Mouse (Mus musculus) B cell, adult 2 months (primary cell): ENCODE measurements around the gene Wnt3a.

Source experiments
- DNase-seq, 2 experiments: peaks; one replicate each; pipeline ENCODE4 v3.0.0; 2022

The Wnt3a gene

DNA sequence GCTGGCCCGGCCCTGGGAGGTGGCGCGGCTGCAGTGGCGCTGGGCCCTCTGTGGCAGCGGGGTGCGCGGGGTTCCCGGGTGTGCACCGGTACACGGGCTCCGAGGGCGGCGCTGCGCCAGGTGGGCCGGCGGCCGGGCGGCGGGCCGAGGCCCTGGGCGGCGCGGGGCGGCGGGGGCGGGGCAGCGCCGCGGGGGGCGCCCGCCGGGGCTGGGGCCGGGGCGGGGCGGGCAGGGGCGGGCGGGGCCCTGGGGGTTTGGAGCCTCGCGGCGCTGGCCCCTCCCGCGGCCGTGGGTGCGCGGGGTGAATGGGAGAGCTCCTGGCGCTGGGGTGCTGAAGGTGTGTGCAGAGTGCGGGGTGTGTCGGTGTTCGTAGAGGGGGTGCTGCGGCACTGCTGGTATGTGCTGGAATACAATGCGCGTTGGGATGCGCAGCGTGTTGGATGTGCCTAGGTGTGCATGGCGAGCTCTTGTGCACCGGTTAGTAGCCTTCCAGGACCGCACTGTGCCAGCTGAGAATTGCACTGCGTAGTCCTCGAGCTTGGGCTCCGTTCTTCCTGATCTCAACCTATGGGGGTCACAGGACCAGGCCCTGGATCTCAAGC, at the start of gene Wnt3a:
Gene Wnt3a, minus strand, starts transcription at position 51 of the 602 bp plus-strand sequence.
- no peak for DNase-seq

DNA sequence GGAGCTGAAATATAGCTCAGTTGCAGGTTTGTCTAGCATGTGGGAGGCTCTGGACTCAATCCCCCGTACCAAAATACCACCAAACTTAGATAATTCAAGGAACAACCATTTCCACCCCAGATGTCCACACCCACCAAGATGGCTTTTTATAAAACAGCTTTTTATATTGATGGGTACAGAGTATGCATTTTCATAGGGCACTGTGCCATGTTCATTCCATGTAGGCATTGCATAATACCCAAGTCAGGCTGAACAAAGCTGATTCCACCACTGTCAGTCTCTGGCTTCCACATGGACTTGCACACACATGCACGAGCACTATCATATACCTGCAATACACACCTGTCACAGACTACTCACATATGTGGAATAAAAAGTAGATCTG, 48.2 kb upstream of the Wnt3a start:
- DNase-seq = no peak

DNA sequence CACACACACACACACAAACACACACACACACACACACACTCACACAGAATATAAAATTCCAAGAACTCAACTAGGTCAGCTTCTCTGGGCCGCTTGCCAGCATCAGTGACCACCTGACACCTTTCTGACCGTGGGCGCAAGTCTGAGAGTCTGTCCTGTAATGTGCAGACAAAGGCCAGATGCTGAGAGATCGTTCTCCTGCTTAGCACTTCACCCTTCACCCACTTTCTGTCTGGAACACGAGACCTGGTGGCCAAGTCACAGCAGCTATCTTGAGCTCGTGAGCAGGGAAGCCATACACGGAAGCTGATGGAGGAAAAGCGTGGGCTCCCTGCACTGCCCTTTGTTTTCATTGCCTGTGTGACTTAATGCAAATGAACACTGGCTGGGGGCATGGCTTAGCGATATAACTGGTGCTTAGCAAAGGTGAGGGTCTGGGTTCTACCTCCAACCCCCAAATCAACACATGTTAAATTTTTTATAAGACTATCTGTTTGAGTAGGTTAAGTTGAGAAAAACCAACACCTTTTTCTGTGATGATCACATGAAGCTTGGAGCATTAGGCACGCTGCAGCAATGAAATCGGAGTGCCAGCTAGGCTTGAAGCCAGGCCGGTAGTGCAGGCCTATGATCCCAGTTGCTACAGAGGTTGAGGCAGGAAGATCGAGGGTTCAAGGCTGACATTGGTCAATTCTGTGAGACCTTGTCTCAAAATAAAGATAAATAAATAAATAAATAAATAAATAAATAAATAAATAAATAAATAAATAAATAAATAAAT, 47.6 kb upstream of the Wnt3a start:
- no peak for DNase-seq

DNA sequence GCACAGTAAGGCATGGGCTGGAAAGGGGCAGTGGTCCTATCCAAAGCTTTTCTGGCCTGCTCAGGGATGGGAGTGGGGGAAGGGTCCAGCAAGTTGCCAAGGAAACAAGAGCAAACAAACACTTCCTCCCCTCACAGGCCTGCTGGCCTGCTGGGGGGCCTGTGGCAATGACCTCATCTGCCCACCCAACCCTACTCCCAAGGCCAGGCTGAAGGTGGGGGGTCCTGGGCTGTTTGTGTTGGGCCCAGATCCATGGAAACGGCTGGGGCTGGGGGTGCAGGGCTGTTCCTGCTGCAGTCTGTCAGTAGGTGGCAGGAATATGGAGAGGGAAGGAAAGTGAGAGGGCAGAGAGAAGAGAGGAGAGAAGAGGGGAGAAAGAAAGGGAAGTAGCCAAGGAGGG, 45.8 kb upstream of the Wnt3a start:
- no peak for DNase-seq

DNA sequence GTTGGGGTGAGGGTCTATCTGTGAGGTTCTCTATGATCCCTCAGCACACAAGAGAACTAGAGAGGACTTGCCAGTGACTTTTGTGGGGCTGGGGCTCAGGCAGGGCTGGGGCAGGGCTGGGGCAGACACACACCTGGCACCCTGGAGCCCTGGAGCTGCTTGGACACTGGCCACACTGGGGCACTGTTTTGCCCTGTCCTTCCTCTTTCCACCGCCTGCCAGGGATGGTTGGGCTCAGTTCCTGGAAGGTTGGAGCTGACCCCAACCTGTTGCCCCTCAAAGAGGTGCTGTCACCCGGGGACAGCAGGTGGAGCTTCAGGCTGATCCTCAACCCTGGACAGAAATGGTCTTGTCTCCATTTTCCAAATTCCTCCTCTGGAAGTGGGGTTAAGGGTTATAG, 45.4 kb upstream of the Wnt3a start:
- no peak for DNase-seq

DNA sequence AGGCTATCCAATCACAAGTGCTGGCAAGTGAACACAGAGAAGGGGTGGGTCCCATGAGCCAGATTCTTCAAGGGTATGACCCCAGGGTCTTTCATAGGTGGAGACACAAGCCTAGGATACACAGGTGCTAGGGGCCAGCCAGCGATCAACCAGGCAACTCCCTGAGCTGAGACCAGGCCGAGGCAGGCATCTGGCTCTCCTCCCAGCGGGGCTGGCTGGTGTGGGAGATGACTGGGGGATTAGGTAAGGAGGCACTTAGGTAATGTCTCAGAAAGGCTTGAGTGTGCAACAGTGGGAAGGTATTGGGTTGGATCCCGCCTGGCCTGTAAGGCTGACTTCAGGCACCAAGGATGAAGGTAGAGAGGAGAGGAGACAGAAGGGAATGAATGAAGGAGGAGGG, 44.6 kb upstream of the Wnt3a start:
- no peak for DNase-seq

DNA sequence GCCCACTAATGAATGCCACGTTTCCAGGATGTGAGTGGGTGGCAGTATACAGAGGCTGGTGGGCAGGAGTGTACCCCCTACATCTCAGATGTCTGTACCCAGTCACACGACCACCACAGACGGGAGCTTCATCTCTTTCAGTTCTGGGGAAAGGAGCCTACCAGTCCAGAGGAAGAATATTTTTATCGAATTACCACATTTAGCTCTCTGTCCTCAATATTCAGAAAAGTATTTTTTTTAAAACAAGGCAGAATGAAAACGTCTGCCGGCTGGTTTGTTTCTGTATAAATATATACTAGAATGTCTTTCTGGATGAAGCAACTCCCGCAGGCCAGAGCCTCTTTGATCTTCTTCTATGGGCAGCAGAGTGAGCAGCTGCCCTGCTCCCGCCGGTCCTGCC, 42.4 kb upstream of the Wnt3a start:
- DNase-seq = no peak

DNA sequence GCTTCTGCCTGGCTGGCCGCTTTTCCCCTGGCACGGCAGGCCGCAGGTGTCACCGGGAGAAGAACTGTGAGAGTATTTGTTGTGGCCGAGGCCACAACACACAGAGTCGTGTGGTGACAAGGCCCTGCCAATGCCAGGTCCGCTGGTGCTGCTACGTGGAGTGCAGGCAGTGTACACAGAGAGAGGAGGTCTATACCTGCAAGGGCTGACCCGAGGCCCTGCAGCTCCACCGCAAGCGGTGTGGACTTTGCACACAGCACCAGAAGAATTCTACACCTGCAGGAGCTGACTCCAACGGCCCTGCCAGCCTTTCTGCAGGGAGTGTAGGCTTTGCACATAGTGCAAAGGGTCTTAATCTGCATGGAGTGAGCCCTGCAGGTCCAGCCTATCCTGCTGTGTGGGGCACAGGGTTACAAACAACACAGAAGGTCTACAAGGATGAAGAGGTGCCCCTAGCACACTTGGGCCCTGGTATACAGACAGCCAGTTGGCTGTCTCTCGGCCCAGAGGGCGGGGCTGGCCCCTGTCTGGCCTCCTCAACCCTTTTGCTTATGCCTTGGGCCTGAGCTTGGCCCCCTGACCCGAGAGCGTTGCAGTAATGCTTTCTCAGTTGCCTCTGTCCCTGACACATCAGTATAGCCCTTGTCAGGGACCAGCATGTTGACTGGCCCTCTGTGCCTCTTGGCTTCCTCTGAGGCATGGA, 40.8 kb upstream of the Wnt3a start:
- DNase-seq = no peak

DNA sequence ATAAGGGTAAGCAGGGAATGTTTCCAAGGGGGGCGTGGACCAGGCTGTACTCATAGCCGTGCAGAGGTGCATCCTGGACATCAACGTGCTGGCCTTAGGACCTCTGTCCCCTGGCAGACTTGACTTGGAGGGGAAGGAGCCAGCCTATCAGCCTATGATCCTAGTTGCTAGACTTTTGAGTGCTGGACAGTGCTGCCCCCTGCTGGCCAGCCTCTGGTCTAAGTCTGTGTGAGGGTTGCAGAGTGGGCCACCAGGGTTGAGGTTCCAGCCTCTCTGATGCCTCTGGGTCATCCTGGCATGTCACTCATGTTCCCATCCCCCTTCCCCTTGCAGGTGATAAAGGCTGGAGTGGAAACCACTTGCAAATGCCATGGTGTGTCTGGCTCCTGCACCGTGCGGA, 40.0 kb upstream of the Wnt3a start:
- peak; percentile 65 to 66 for DNase-seq

DNA sequence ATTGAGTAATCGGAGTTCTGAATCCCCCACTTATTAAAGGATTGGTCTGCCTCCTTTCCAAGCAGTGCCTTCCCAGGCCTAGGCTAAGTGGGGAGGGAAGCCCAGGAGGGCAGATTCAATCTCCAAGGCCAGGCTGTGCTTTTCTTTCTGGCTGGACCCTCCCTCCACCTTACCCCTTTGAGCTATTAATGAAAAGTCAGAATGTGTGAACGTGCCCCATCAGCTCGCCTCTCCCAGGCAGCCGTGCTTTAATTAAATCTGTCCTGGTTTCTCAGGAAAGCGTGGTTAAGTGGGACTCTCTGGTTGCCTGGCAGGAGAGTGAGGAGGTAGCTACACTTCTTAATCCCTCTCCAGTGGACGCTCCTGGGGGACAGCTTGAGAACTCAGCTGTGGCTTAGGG, 39.1 kb upstream of the Wnt3a start:
- no peak for DNase-seq

DNA sequence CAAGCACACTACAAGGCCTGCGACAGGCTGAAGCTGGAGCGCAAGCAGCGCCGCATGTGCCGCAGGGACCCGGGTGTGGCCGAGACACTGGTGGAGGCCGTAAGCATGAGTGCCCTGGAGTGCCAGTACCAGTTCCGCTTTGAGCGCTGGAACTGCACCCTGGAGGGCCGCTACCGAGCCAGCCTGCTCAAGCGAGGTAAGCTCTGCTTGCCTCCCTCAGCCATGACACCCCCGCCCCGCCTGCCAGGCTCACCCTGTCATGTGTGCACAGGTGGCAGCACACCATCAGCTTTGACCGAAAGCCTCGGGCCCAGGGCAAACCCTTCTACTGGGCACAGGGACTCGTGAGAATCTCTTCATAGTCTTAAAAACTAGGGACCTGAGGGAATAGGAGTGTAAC, 37.1 kb upstream of the Wnt3a start:
- no peak for DNase-seq

DNA sequence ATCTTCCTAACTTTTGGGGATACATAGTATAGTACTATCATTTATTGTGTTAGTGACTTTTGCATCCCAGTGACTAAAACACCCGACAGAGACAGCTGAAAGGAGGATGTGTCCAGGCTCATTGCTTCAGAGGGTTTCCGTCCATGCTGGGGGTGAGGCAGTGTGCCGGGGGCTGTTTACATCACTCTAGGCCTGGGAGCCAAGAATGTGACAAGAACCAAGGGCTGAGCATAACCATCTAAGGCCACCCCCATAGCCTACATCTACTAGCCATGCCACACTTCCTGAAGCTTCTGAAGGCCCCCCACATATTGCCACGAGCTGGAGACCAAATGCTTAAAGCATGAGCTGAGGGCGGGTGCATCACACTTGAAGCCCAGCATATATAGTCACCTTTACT, 34.2 kb upstream of the Wnt3a start:
- no peak for DNase-seq

DNA sequence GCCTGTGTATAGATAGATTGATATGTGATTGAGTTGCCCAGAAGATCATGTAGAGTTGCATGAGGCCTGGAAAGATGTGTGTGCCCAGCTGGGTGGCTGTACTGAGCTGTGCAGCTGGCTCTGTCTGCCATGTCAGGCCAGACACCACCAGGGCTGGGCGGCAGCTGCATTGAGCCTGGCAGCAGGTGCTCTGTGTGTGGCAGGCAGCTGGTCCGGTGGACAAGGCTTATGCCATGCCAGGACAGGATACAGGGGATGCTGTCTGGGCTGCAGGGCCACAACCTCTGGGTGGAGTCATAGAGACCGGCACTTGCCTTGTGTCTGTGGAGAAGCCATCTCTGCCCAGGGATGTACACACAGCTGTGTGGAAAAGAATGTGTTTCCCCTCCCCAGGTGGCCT, 32.4 kb upstream of the Wnt3a start:
- no peak for DNase-seq

DNA sequence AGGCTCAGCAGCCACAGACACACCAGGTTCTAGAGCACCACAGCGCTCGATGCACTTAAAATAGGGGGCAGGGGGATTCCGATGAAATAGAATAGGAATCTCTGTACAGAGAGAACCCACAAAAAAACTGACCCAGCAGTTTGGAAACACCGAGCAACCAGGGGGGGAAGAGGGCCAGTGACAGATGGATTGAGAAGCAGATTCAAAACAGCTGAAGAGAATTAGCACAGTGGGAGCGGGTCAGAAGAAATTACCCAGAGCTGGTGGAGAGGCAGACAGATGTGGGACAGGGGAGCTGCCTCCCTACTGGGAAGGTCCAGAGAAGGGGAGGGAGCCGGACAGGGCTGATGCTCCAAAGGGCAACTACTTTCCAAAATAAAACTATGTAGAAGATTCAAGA, 26.0 kb upstream of the Wnt3a start:
- DNase-seq = no peak

DNA sequence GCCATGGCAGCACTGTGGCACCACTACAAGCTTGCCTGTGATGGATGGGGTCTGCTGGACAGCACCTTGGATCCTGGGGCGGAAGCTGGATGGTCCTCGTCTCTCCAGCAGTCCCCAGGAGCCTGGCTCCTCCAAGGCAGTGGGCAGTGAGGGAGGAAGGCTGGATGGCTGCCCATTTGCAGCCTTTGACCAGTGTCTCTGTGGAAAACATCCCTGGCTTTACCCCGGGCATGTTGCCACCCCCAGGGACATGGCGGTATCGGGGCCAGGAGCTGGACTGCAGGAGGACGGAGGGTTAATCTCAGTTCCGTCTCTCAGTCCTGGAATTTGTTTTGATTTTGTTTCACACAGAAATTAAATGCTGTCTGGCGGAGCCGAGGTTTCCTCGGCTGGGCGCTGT, 23.4 kb upstream of the Wnt3a start:
- DNase-seq = no peak

DNA sequence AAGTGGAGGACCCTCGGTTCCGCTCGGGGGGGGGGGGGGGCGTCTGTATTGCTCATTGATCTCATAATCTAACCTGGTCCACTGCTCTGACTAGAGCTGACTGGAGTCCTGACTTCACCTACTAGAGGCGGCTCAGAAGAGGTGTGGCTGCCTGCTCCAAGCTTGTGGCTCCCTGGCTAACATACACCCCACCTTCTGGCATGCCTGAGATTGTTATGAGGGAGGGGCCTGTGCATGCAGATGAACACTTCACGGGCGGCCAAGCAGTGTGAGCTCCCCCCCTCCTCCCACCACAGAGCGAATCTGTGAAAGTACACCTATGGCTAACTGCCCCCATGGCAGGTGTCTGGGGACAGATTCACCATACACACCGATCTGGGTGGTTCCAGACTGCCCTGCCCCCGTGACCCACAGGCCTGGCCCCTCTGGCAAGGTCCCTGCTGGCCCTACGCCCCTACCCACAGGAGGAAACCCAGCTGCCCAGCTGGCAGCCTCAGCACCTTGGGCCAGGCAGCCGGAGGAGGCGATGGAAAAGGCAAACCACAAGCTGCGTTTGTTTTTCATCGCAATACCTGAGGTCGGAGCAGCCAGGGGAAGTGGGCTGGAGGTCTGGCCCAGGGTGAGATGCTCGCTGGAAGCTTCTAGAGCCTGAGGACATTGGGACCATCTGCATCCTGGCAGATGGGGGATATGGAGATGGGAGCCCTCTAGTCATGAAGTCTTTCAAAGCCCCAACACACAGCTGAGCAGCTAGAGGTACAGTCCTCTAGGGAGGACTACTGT, 22.7 kb upstream of the Wnt3a start:
- no peak for DNase-seq

DNA sequence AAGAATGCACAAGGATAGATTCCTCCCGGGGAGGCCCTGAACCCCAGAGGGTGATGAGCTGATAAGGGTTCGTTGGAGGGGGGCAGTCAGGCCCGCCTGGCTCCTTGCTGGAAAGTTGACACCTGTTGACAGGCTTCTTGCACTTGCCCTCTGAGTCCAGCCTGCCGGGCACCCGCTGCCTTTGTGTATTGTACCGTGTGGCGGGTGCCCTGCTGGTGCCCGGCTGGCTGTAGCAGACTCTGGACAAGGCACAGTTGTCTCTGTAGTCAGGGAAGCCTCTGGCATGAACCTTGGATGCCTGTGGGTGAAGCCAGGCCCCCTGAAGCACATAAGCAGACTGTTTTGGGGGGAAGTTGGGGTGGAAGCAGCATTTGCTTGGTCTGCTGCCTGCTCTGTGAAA, 21.9 kb upstream of the Wnt3a start:
- no peak for DNase-seq

DNA sequence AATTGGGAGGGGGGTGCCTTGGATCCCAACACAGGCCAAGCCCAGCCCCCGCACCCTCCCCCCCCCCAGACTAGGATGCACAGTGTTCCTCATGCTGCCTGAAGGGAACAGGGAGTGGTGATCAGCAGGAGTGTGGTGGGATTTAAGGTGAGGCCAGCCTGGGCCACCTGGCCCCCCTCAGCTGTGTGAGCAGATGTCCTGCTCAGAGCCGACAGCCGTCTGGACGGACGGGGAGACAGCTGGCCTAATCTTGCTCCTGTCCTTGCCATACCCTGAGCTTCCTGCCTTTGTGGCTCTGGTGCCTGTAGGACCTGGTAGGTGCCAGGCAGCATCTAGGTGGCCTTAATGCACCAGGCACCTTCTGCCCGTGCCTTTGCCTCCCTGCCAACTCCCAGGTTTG, 21.5 kb upstream of the Wnt3a start:
- no peak for DNase-seq

DNA sequence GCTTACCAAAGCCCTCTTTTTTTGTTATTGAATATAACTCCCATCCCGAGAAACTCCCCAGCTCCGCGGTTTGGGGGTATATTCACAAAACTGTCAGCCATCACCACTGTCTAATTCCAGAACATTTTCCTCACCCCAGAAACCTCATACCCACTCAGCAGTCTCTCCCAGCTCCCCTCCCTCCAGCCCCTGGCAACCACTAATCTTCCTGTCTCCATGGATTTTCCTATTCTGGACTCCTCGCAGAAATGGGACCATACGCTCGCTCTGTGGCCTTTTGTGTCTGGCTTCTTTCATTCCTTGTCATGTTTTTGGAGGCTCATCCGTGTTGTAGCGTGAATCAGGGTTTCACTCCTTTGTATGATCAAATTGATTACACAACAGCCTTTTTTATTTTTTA, 19.4 kb upstream of the Wnt3a start:
- DNase-seq = no peak

DNA sequence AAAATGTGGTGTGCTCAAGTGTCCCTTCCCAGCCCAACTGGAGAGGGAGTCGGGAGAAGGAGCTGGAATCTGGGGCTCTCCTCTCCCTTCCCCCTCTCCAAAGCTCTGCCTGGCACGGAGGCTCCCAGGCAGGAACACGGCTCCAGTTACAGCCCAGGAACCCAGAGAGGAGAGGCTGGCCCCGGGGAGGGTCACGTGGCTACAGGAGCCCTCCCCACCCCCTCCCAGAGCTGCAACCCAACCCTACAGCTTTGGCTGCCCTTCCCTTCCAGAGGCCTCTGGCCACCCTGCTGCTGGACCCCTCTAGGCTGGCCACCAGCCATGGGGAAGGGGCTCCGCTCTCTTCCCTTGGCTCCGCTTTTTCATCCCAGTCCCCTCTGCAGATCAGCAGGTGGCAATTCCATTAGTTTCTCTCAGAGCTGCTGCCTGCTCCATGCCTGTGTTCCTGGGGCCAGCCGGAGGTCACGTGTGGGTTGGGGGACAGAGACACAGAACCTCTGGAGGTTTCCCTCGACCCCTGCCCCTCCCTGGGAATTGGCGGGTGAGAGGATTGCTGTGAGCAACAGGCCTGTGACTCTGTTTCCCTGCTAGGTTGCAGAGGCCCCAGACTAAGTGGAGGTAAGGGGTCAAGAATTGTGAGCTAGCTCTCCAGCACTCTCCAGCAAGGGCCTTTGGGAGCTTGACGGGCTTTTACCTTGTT, 18.7 kb upstream of the Wnt3a start:
- DNase-seq = no peak

DNA sequence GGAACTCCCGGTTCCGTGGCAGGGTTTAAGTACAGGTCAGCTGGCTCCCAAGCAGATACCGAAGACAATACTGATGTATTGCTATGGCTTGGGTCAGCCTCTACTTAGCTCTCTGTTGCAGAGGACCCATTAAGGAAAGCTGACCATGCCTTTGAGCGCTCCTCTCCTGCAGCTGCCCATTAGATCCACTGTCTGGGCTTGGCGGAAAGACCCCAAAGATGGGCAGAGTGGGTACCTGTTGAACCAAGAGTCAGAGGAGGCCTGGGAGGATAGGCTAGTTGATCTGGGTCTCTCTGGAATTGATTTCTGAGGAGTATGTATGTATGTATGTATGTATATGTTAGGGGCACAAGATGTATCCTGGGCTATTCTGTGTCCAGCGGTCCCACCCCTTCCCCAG, 18.1 kb upstream of the Wnt3a start:
- no peak for DNase-seq

DNA sequence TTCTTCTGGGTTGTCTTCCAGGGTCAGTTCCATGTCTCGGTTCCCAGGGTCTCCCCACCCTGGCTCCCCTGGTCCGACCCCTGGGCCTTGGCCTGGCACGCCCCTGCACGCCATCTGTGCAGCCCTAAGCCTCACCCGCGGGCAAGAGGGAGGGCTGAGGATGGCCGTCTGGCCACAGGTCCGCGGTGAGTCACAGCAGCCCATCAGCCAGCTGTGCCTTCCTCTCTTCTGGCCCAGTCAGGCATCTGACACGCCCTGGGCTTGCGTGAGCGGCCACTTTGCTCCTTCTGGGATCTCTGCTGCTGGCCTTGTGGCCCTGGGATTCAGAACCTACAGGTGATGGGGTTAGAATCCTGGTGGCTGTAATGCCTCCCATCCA, 17.6 kb upstream of the Wnt3a start:
- DNase-seq = no peak
